Mouse (Mus musculus): Measurements from ENCODE around the gene Zdhhc9. TPM values are rescaled to one million over a fixed set of nuclear protein-coding genes. Genes with fewer than 3 reads are reported as not detected.

Zdhhc9 gene
- polyA plus RNA-seq, 1 experiment, result 22.2 TPM

DNA sequence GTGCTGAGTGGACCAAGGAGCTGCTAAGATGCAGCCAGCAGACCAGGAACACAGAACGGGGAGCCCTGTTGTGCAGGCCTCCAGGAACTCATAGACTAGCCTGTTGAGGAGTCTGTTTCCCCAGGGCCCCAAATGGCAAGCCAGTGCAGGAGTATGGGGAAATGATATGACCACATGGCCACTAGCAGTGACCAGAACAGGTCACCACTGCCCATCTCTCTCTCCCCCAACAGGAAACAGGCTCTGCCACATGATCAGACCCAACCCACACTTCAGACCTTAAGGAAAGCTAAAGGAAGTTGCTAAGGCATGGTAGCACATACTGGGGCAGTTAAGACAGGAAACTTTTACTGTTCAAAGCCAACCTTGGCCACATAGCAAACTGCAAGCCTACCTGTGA lies 79.5 kb downstream of the Zdhhc9 start:
- Histone ChIP-seq H3K27me3 (ENCODE audit: control insufficient read depth, insufficient read depth, low read length, poor library complexity, severe bottlenecking) (no peaks in the 10 kb centered on the region), H3K9ac (ENCODE audit: low read depth, poor library complexity, severe bottlenecking) (no peak overlapping the region), H3K4me3 (ENCODE audit: low read depth, low read length) (no peak overlapping the region), H3K9me3 (replicated peaks; ENCODE audit: control insufficient read depth, insufficient read depth, low read length, poor library complexity, severe bottlenecking) (no peaks in the 10 kb centered on the region), H3K36me3 (ENCODE audit: control insufficient read depth, insufficient read depth, low read length, poor library complexity, severe bottlenecking) (no peaks in the 10 kb centered on the region), H3K4me1 (ENCODE audit: control insufficient read depth, insufficient read depth, low read length) (no peaks in the 10 kb centered on the region), H3K27ac (ENCODE audit: insufficient read depth, low read length) (no peak overlapping the region)
- TF ChIP-seq EP300 (IDR thresholded peaks at IDR 0.05; ENCODE audit: insufficient read depth, low read depth, low read length) (no peak), CTCF (IDR thresholded peaks at IDR 0.05; ENCODE audit: low read depth, low read length) (no peak), POLR2A (IDR thresholded peaks at IDR 0.05; ENCODE audit: insufficient read depth, low read length) (no peak)

DNA sequence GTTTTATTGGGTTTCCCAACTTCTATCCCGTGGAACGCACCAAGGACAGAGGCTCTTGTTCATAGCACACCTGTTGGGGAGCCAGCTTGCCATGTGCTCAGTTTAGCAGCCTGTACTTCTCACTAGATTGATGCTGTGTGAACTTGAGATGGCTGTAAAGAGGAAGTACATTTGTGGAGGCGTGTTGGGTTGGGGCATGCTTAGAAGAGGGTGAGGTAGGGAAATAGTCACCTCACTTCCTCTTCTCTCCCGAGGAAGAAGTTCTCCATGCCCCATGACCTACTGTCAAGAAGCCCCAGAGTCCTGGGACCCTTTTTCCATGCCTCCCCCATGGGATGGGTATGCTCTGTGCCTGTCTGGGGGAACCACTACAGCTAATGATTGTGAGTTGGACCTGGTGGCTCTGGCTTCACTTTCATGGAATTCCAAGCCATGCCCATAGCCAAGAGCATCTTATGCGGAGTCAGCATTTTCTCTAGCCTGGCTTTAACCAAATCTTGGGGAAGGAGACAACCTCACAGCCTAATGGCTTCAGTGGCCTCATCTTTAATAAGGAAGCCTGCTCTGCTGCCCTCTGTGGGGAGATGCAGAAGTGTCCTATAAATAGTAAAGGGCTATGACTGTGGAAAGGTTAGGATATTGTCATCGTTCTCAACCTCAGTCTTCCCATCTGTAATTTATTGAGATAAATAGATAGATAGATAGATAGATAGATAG lies 81.0 kb downstream of the Zdhhc9 start:
- Histone ChIP-seq H3K9me3 (replicated peaks; ENCODE audit: control insufficient read depth, insufficient read depth, low read length, poor library complexity, severe bottlenecking) (no peaks in the 10 kb centered on the region), H3K27me3 (ENCODE audit: control insufficient read depth, insufficient read depth, low read length, poor library complexity, severe bottlenecking) (no peaks in the 10 kb centered on the region), H3K9ac (ENCODE audit: low read depth, poor library complexity, severe bottlenecking) (no peak overlapping the region), H3K4me1 (ENCODE audit: control insufficient read depth, insufficient read depth, low read length) (no peaks in the 10 kb centered on the region), H3K4me3 (ENCODE audit: low read depth, low read length) (no peak overlapping the region), H3K36me3 (ENCODE audit: control insufficient read depth, insufficient read depth, low read length, poor library complexity, severe bottlenecking) (no peaks in the 10 kb centered on the region), H3K27ac (ENCODE audit: insufficient read depth, low read length) (no peak overlapping the region)
- TF ChIP-seq CTCF (IDR thresholded peaks at IDR 0.05; ENCODE audit: low read depth, low read length) (no peak), EP300 (IDR thresholded peaks at IDR 0.05; ENCODE audit: insufficient read depth, low read depth, low read length) (no peak)

DNA sequence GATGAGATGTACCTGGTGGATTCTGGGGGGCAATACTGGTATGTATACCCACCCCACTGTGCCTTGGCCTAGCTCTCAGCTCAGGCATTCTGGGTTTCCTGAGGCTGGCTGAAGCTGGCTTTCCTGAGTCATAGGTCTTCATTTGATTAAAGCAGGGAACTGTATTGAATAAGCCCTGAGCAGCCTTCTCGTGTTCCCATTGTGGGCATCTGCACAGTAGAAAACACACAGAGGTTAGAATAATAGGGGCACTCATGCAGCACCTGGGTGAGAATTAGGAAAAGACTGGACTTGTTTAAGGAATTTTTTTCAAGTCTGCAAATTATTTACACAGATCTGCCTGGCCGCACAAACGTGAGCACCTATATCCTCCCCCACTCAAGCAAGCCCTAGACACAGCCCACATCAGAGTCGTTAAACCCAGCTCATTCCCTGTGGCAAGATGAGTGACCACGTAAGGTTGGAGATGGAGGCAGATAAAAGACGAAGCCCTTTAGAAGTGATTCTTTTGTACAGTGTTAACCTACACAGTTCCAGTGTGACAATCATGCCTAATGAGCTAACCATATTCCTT lies 81.7 kb downstream of the Zdhhc9 start:
- H3K9me3 ChIP-seq (replicated peaks; ENCODE audit: control insufficient read depth, insufficient read depth, low read length, poor library complexity, severe bottlenecking), result no peaks in the 10 kb centered on the region

GRCm38 (mm10) chrX:48124132-48125071 lies 84.3 kb downstream of the Zdhhc9 start:
- H3K9ac ChIP-seq (ENCODE audit: low read depth, poor library complexity, severe bottlenecking), result no peak overlapping the region
- no peaks in the 10 kb centered on the region for H3K36me3 ChIP-seq (ENCODE audit: control insufficient read depth, insufficient read depth, low read length, poor library complexity, severe bottlenecking)
- H3K27ac ChIP-seq (ENCODE audit: insufficient read depth, low read length), result no peak overlapping the region
- no peak overlapping the region for H3K4me3 ChIP-seq (ENCODE audit: low read depth, low read length)
- H3K4me1 ChIP-seq (ENCODE audit: control insufficient read depth, insufficient read depth, low read length), result no peaks in the 10 kb centered on the region
- no peaks in the 10 kb centered on the region for H3K27me3 ChIP-seq (ENCODE audit: control insufficient read depth, insufficient read depth, low read length, poor library complexity, severe bottlenecking)
- TF ChIP-seq EP300 (IDR thresholded peaks at IDR 0.05; ENCODE audit: insufficient read depth, low read depth, low read length) (no peak), CTCF (IDR thresholded peaks at IDR 0.05; ENCODE audit: low read depth, low read length) (peak; percentile 64)
- no peaks in the 10 kb centered on the region for H3K9me3 ChIP-seq (replicated peaks; ENCODE audit: control insufficient read depth, insufficient read depth, low read length, poor library complexity, severe bottlenecking)

More for the DNA sequence above, 81.7 kb downstream of the Zdhhc9 start:
- Histone ChIP-seq H3K4me1 (ENCODE audit: control insufficient read depth, insufficient read depth, low read length) (no peaks in the 10 kb centered on the region), H3K4me3 (ENCODE audit: low read depth, low read length) (no peak overlapping the region), H3K36me3 (ENCODE audit: control insufficient read depth, insufficient read depth, low read length, poor library complexity, severe bottlenecking) (no peaks in the 10 kb centered on the region), H3K9ac (ENCODE audit: low read depth, poor library complexity, severe bottlenecking) (no peak overlapping the region), H3K27me3 (ENCODE audit: control insufficient read depth, insufficient read depth, low read length, poor library complexity, severe bottlenecking) (no peaks in the 10 kb centered on the region), H3K27ac (ENCODE audit: insufficient read depth, low read length) (no peak overlapping the region)
- no peak for TF ChIP-seq POLR2A (IDR thresholded peaks at IDR 0.05; ENCODE audit: insufficient read depth, low read length)
- TF ChIP-seq EP300 (IDR thresholded peaks at IDR 0.05; ENCODE audit: insufficient read depth, low read depth, low read length), result no peak
- TF ChIP-seq CTCF (IDR thresholded peaks at IDR 0.05; ENCODE audit: low read depth, low read length), result no peak

Other genes with a start within 250 kb of the Zdhhc9 start
- 0.82 and 1.4 TPM in 2 replicates for gene Apln, start 174.0 kb downstream of the Zdhhc9 start, polyA plus RNA-seq (2011; ENCODE audit: insufficient read depth, insufficient read length, low read depth, missing spikeins)
- gene Xpnpep2, start 100.2 kb downstream of the Zdhhc9 start, polyA plus RNA-seq (2011; ENCODE audit: insufficient read depth, insufficient read length, low read depth, missing spikeins), result 0.21 TPM in 1 of 2 replicates, not detected in the other
- gene Sash3, start 62.4 kb downstream of the Zdhhc9 start, polyA plus RNA-seq (2011; ENCODE audit: insufficient read depth, insufficient read length, low read depth, missing spikeins), result not detected in 2 replicates
- gene Utp14a, start 48.0 kb upstream of the Zdhhc9 start, polyA plus RNA-seq (2011; ENCODE audit: insufficient read depth, insufficient read length, low read depth, missing spikeins), result 61.6 and 62.7 TPM in 2 replicates
- 9.9 and 11.3 TPM in 2 replicates for gene Bcorl1, start 132.5 kb upstream of the Zdhhc9 start, polyA plus RNA-seq (2011; ENCODE audit: insufficient read depth, insufficient read length, low read depth, missing spikeins)

All from ES-Bruce4 (cell line).